Mouse (Mus musculus) MEL (cell line): Measurements from ENCODE around the gene Syk. TPM values are rescaled to one million over a fixed set of nuclear protein-coding genes. Genes with fewer than 3 reads are reported as not detected.

ENCODE experiments used
- DNase-seq: peaks from one replicate; pipeline ENCODE4 v3.0.0; 2011; ENCODE audit warnings: low read depth, low spot score
- H3K27ac ChIP-seq: 2 replicates; pipeline ENCODE4 v1.5.1; 2012; ENCODE audit warnings: low read depth, mild to moderate bottlenecking, control low read depth, low read length, moderate library complexity; ENCODE audit not compliant: control insufficient read depth
- H3K27me3 ChIP-seq, 2 experiments: fragments of 150-350 bp in 1 of 2; sonication (generic) in 1 of 2; 2 replicates each; pipeline ENCODE4 v1.6.1; 2012; ENCODE audit warnings: low read length in 2 of 2, mild to moderate bottlenecking in 2 of 2, improper control_type of control experiment in 1 of 2, moderate library complexity in 1 of 2; ENCODE audit not compliant: insufficient read depth in 2 of 2, control insufficient read depth in 1 of 2
- H3K36me3 ChIP-seq, 2 experiments: 2 replicates each; pipeline ENCODE4 v1.6.1; 2012 to 2014; ENCODE audit warnings: low read length in 2 of 2, improper control_type of control experiment in 1 of 2, inconsistent platforms in 1 of 2, mild to moderate bottlenecking in 1 of 2; ENCODE audit not compliant: insufficient read depth in 2 of 2, control insufficient read depth in 1 of 2
- H3K4me1 ChIP-seq, 2 experiments: fragments of 150-350 bp in 1 of 2; sonication (generic) in 1 of 2; 2 replicates each; pipeline ENCODE4 v1.6.1; 2012; ENCODE audit warnings: low read length in 2 of 2, improper control_type of control experiment in 1 of 2, mild to moderate bottlenecking in 1 of 2; ENCODE audit not compliant: insufficient read depth in 2 of 2, control insufficient read depth in 1 of 2
- H3K4me3 ChIP-seq, 2 experiments: fragments of 150-350 bp in 1 of 2; sonication (generic) in 1 of 2; 2 replicates each; pipeline ENCODE4 v1.5.1; 2012; ENCODE audit warnings: low read depth in 2 of 2, low read length in 2 of 2, mild to moderate bottlenecking in 2 of 2, moderate library complexity in 2 of 2, control low read depth in 1 of 2, improper control_type of control experiment in 1 of 2; ENCODE audit not compliant: control insufficient read depth in 1 of 2, insufficient read depth in 1 of 2
- H3K79me2 ChIP-seq: 2 replicates; pipeline ENCODE4 v1.6.1; 2012; ENCODE audit warnings: mild to moderate bottlenecking, low read length, moderate library complexity; ENCODE audit not compliant: control insufficient read depth, poor library complexity, insufficient read depth
- H3K9ac ChIP-seq: 2 replicates; pipeline ENCODE4 v1.6.1; 2012; ENCODE audit warnings: low read depth, mild to moderate bottlenecking, control low read depth, low read length, moderate library complexity; ENCODE audit not compliant: control insufficient read depth, poor library complexity, severe bottlenecking
- H3K9me3 ChIP-seq: fragments of 150-350 bp; sonication (generic); replicated peaks from 2 replicates; pipeline ENCODE4 v1.6.1; 2012; ENCODE audit warnings: mild to moderate bottlenecking, low read length, improper control_type of control experiment, moderate library complexity; ENCODE audit not compliant: insufficient read depth
- CHD2 ChIP-seq: IDR thresholded peaks from 2 replicates; pipeline ENCODE4 v1.6.1; 2011; ENCODE audit warnings: low read length, improper control_type of control experiment
- CTCF ChIP-seq, 3 experiments: IDR thresholded peaks in 2 of 3; conservative IDR thresholded peaks in 1 of 3; 2 replicates each; pipeline ENCODE4 v1.5.1; 2011 to 2012; ENCODE audit warnings: low read length in 3 of 3, low read depth in 2 of 3, mild to moderate bottlenecking in 2 of 3, improper control_type of control experiment in 1 of 3, inconsistent platforms in 1 of 3, mixed read lengths in 1 of 3, moderate library complexity in 1 of 3; ENCODE audit not compliant: control insufficient read depth in 1 of 3, insufficient read depth in 1 of 3, poor library complexity in 1 of 3, severe bottlenecking in 1 of 3
- E2F4 ChIP-seq: IDR thresholded peaks from 2 replicates; pipeline ENCODE4 v1.6.1; 2011; ENCODE audit warnings: low read depth, low read length, improper control_type of control experiment, borderline replicate concordance
- ELF1 ChIP-seq: IDR thresholded peaks from 2 replicates; pipeline ENCODE4 v1.6.1; 2014; ENCODE audit warnings: low read depth, mild to moderate bottlenecking, inconsistent platforms, low read length, improper control_type of control experiment, moderate library complexity
- EP300 ChIP-seq, 2 experiments: IDR thresholded peaks; 2 replicates each; pipeline ENCODE4 v1.6.1; 2011; ENCODE audit warnings: improper control_type of control experiment in 2 of 2, low read length in 2 of 2, low read depth in 1 of 2, mild to moderate bottlenecking in 1 of 2
- ETS1 ChIP-seq: IDR thresholded peaks from 2 replicates; pipeline ENCODE4 v1.6.1; 2012; ENCODE audit warnings: low read depth, mild to moderate bottlenecking, inconsistent platforms, low read length, improper control_type of control experiment, moderate library complexity
- GABPA ChIP-seq: IDR thresholded peaks from 2 replicates; pipeline ENCODE4 v1.6.1; 2012; ENCODE audit warnings: low read depth, mild to moderate bottlenecking, inconsistent platforms, low read length, improper control_type of control experiment, moderate library complexity
- GATA1 ChIP-seq: IDR thresholded peaks from 2 replicates; pipeline ENCODE4 v1.6.1; 2011; ENCODE audit warnings: low read depth, low read length, improper control_type of control experiment
- HCFC1 ChIP-seq: IDR thresholded peaks from 2 replicates; pipeline ENCODE4 v1.6.1; 2012; ENCODE audit warnings: low read depth, mild to moderate bottlenecking, inconsistent platforms, low read length, improper control_type of control experiment, moderate library complexity
- JUND ChIP-seq: IDR thresholded peaks from 2 replicates; pipeline ENCODE4 v1.6.1; 2011; ENCODE audit warnings: low read depth, mild to moderate bottlenecking, improper control_type of control experiment, low read length
- KAT2A ChIP-seq: conservative IDR thresholded peaks from 2 replicates; pipeline ENCODE4 v1.6.1; 2012; ENCODE audit warnings: low read depth, low read length, improper control_type of control experiment, inconsistent platforms
- MAX ChIP-seq: IDR thresholded peaks from 2 replicates; pipeline ENCODE4 v1.6.1; 2011; ENCODE audit warnings: low read length, improper control_type of control experiment
- MAZ ChIP-seq: IDR thresholded peaks from 2 replicates; pipeline ENCODE4 v1.6.1; 2012; ENCODE audit warnings: low read depth, mild to moderate bottlenecking, inconsistent platforms, low read length, improper control_type of control experiment
- MXI1 ChIP-seq: IDR thresholded peaks from 2 replicates; pipeline ENCODE4 v1.6.1; 2011; ENCODE audit warnings: mild to moderate bottlenecking, low read depth, low read length, improper control_type of control experiment
- MYC ChIP-seq: IDR thresholded peaks from 2 replicates; pipeline ENCODE4 v1.6.1; 2011; ENCODE audit warnings: low read depth, mild to moderate bottlenecking, low read length, improper control_type of control experiment, moderate library complexity
- NELFE ChIP-seq: IDR thresholded peaks from 2 replicates; pipeline ENCODE4 v1.6.1; 2011; ENCODE audit warnings: low read depth, low read length, improper control_type of control experiment
- NRF1 ChIP-seq: IDR thresholded peaks from 2 replicates; pipeline ENCODE4 v1.6.1; 2014; ENCODE audit warnings: low read depth, mild to moderate bottlenecking, inconsistent platforms, low read length, improper control_type of control experiment, moderate library complexity; ENCODE audit not compliant: poor library complexity, insufficient read depth, severe bottlenecking
- POLR2AphosphoS2 ChIP-seq: IDR thresholded peaks from 2 replicates; pipeline ENCODE4 v1.6.1; 2011; ENCODE audit warnings: low read length, improper control_type of control experiment
- RAD21 ChIP-seq: IDR thresholded peaks from 2 replicates; pipeline ENCODE4 v1.6.1; 2011; ENCODE audit warnings: mild to moderate bottlenecking, low read depth, low read length, improper control_type of control experiment
- RCOR1 ChIP-seq: IDR thresholded peaks from 2 replicates; pipeline ENCODE4 v1.6.1; 2012; ENCODE audit warnings: low read depth, mild to moderate bottlenecking, inconsistent platforms, low read length, improper control_type of control experiment
- SMC3 ChIP-seq: IDR thresholded peaks from 2 replicates; pipeline ENCODE4 v1.6.1; 2011; ENCODE audit warnings: low read depth, low read length, improper control_type of control experiment
- TCF12 ChIP-seq: IDR thresholded peaks from 2 replicates; pipeline ENCODE4 v1.6.1; 2014; ENCODE audit warnings: low read depth, mild to moderate bottlenecking, inconsistent platforms, low read length, improper control_type of control experiment, moderate library complexity
- ZC3H11A ChIP-seq: IDR thresholded peaks from 2 replicates; pipeline ENCODE4 v1.6.1; 2012; ENCODE audit warnings: low read depth, mild to moderate bottlenecking, inconsistent platforms, low read length, improper control_type of control experiment
- ZKSCAN1 ChIP-seq: IDR thresholded peaks from 2 replicates; pipeline ENCODE4 v1.6.1; 2012; ENCODE audit warnings: low read depth, mild to moderate bottlenecking, inconsistent platforms, low read length, improper control_type of control experiment, moderate library complexity
- ZNF384 ChIP-seq: IDR thresholded peaks from 2 replicates; pipeline ENCODE4 v1.6.1; 2012; ENCODE audit warnings: low read depth, mild to moderate bottlenecking, inconsistent platforms, low read length, improper control_type of control experiment
- polyA plus RNA-seq, 2 experiments: library from polyadenylated mRNA; stranded (reverse) in 1 of 2; unstranded in 1 of 2; fragments of >175 nt in 1 of 2; fragments of >200 nt in 1 of 2; gene quantifications; 2 replicates each; pipeline versions ENCODE4 v1.2.1 to v1.2.4; 2012; ENCODE audit warnings: low replicate concordance in 2 of 2, low read depth in 1 of 2; ENCODE audit not compliant: insufficient read length in 2 of 2, insufficient read depth in 1 of 2, missing spikeins in 1 of 2
- total RNA-seq: library from RNA; depleted of rRNA; stranded (reverse); fragments of 300-350 nt; gene quantifications from 2 replicates; pipeline ENCODE4 v1.2.3, GENCODE M21; 2012

The Syk gene
- total and polyA plus RNA-seq, 3 experiments: 14.4 to 23.8 TPM; not detected in 1

DNA sequence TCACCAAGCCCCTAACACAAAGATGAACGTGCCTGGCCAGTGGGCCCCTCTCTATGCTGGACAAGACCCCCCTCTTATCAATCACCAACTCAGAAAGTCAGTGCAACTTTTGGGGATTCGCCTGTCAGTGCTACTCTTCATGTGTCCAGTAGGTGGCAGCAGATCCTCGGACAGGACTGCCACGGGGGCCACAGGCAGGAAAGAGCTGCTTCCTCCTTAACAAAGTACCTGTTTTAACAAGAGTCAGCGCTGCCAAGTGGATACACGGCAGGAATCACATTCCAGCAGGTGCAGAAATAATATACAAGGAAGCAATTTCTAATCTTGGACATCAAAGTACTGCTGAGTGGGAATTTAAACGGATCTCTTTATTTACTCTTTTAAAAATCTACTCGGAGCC, 75.5 kb downstream of the Syk start:
- Histone ChIP-seq H3K4me1 (no peaks in the 10 kb centered on the region), H3K4me3 (no peak overlapping the region), H3K9ac (no peak overlapping the region), H3K27me3 (peaks cover 0 to 2% of the 10 kb centered on the region in 2 experiments; a peak in 1 of 4 replicates), H3K79me2 (no peaks in the 10 kb centered on the region), H3K36me3 (no peaks in the 10 kb centered on the region), H3K9me3 (no peaks in the 10 kb centered on the region), H3K27ac (no peak overlapping the region)
- TF ChIP-seq GABPA: no peak
- no peak for TF ChIP-seq MAZ
- peak; percentile 94 for TF ChIP-seq RAD21
- TF ChIP-seq JUND: no peak
- no peak for TF ChIP-seq RCOR1
- TF ChIP-seq ETS1: no peak
- no peak for TF ChIP-seq KAT2A
- no peak for TF ChIP-seq CHD2
- TF ChIP-seq SMC3: peak; percentile 89
- peak; percentile 78 for TF ChIP-seq ZC3H11A
- TF ChIP-seq EP300 (IDR thresholded peaks at IDR 0.05; ENCODE audit: low read depth in 1 of 2, low read length in 2 of 2): no peak
- TF ChIP-seq POLR2AphosphoS2: no peak
- no peak for TF ChIP-seq HCFC1
- TF ChIP-seq NRF1: no peak
- TF ChIP-seq E2F4: no peak
- TF ChIP-seq TCF12: no peak
- TF ChIP-seq MXI1: no peak
- TF ChIP-seq ELF1: no peak
- no peak for TF ChIP-seq ZNF384
- TF ChIP-seq ZKSCAN1: no peak
- no peak for TF ChIP-seq MAX
- TF ChIP-seq GATA1: no peak
- TF ChIP-seq MYC: no peak
- TF ChIP-seq NELFE: no peak
- peak; percentile 92 to 94 (median 93) for TF ChIP-seq CTCF (IDR thresholded peaks at IDR 0.05 in 2 of 3, conservative IDR thresholded peaks at IDR 0.05 in 1 of 3; ENCODE audit: control insufficient read depth in 1 of 3, insufficient read depth in 1 of 3, low read depth in 2 of 3, low read length in 3 of 3, poor library complexity in 1 of 3, severe bottlenecking in 1 of 3)
- DNase-seq: peak; percentile 68
